Mouse (Mus musculus) stomach, embryonic 16.5 days (tissue): ENCODE measurements around the gene Senp3. TPM values are rescaled to one million over a fixed set of nuclear protein-coding genes. Genes with fewer than 3 reads are reported as not detected.

Experiments used
- microRNA counts: library from miRNA; unstranded; fragments of <30 nt; microRNA quantifications from one replicate; lab custom pipeline; 2016
- microRNA-seq: library from miRNA; unstranded; fragments of <30 nt; microRNA quantifications from one replicate; pipeline ENCODE4, GENCODE M21; 2016
- polyA plus RNA-seq: library from polyadenylated mRNA; unstranded; fragments of >200 nt; fragmentation: Nextera tagmentation; extraction: Ambion mirVana; gene quantifications from 2 replicates; pipeline ENCODE4 v1.2.1, GENCODE M21; 2015

Gene Senp3
- polyA plus RNA-seq, 1 experiment from 2014 or later: 66.3 TPM

MicroRNAs within 50 kb of the gene (microRNA counts, 519-probe panel; counts per million panel counts)
- microRNA mmu-miR-1934 (lab: Ali Mortazavi, UCI): not detected
- microRNA mmu-miR-467f (lab: Ali Mortazavi, UCI): 2,797 counts per million, percentile 64 among the panel's probes with 10 or more counts

Small RNA genes within 50 kb of the gene (microRNA-seq; reads per million reads assigned to microRNA genes)
- gene Mir1934 (2.8 reads per million, percentile 15 among the genes with 10 or more reads in this experiment), gene Mir467f (not detected)

Other genes starting within 250 kb of the Senp3 start
- gene Dnah2, start 133.0 kb downstream of the Senp3 start, polyA plus RNA-seq: 0.54 and 0.69 TPM in 2 replicates
- gene Efnb3, start 121.9 kb downstream of the Senp3 start, polyA plus RNA-seq: 7.2 and 7.3 TPM in 2 replicates
- gene Wrap53, start 101.8 kb downstream of the Senp3 start, polyA plus RNA-seq: 19.3 and 21.6 TPM in 2 replicates
- gene Trp53, start 101.7 kb downstream of the Senp3 start, polyA plus RNA-seq: 118 and 120 TPM in 2 replicates
- gene Atp1b2, start 76.1 kb downstream of the Senp3 start, polyA plus RNA-seq: 9.5 and 10.4 TPM in 2 replicates
- 1.3 and 2.2 TPM in 2 replicates for gene Shbg, start 64.2 kb downstream of the Senp3 start, polyA plus RNA-seq
- 18.1 and 19.6 TPM in 2 replicates for gene Sat2, start 60.1 kb downstream of the Senp3 start, polyA plus RNA-seq
- 20.9 and 22.1 TPM in 2 replicates for gene Fxr2, start 49.1 kb downstream of the Senp3 start, polyA plus RNA-seq
- gene Sox15, start 26.8 kb downstream of the Senp3 start, polyA plus RNA-seq: 7.7 and 7.9 TPM in 2 replicates
- gene Mpdu1, start 19.4 kb downstream of the Senp3 start, polyA plus RNA-seq: 67.7 and 68.8 TPM in 2 replicates
- 18.9 and 19.6 TPM in 2 replicates for gene Cd68, start 15.9 kb downstream of the Senp3 start, polyA plus RNA-seq
- 454 and 462 TPM in 2 replicates for gene Eif4a1, start 9.7 kb downstream of the Senp3 start, polyA plus RNA-seq
- 0.59 and 1.0 TPM in 2 replicates for gene Tnfsf13, start 3.7 kb upstream of the Senp3 start, polyA plus RNA-seq
- gene Tnfsf12, start 13.8 kb upstream of the Senp3 start, polyA plus RNA-seq: 8.8 and 9.6 TPM in 2 replicates
- gene Tnfsfm13, start 14.0 kb upstream of the Senp3 start, polyA plus RNA-seq: 2.9 and 4.2 TPM in 2 replicates
- gene Polr2a, start 76.6 kb upstream of the Senp3 start, polyA plus RNA-seq: 17.7 and 20.6 TPM in 2 replicates
- 0.17 TPM in 1 of 2 replicates, not detected in the other for gene Slc35g3, start 79.9 kb upstream of the Senp3 start, polyA plus RNA-seq
- 3.4 TPM in 2 replicates for gene Zbtb4, start 83.8 kb upstream of the Senp3 start, polyA plus RNA-seq
- 5.3 and 10.3 TPM in 2 replicates for gene Chrnb1, start 113.9 kb upstream of the Senp3 start, polyA plus RNA-seq
- 1.8 and 2.5 TPM in 2 replicates for gene Fgf11, start 119.8 kb upstream of the Senp3 start, polyA plus RNA-seq
- gene Tmem102, start 123.5 kb upstream of the Senp3 start, polyA plus RNA-seq: 14.2 and 15.0 TPM in 2 replicates
- gene Gm39566, start 133.2 kb upstream of the Senp3 start, polyA plus RNA-seq: 0.03 TPM in 1 of 2 replicates, not detected in the other
- gene Spem2, start 136.4 kb upstream of the Senp3 start, polyA plus RNA-seq: not detected in 2 replicates
- not detected in 2 replicates for gene Spem1, start 140.1 kb upstream of the Senp3 start, polyA plus RNA-seq
- gene Nlgn2, start 155.7 kb upstream of the Senp3 start, polyA plus RNA-seq: 5.3 and 6.4 TPM in 2 replicates
- 377 and 401 TPM in 2 replicates for gene Tmem256, start 156.4 kb upstream of the Senp3 start, polyA plus RNA-seq
- gene Plscr3, start 164.3 kb upstream of the Senp3 start, polyA plus RNA-seq: 85.1 and 98.5 TPM in 2 replicates
- 15.3 and 19.1 TPM in 2 replicates for gene Tnk1, start 176.6 kb upstream of the Senp3 start, polyA plus RNA-seq
- gene Tmem95, start 195.9 kb upstream of the Senp3 start, polyA plus RNA-seq: not detected in 2 replicates
- 15.1 and 24.7 TPM in 2 replicates for gene Kctd11, start 199.3 kb upstream of the Senp3 start, polyA plus RNA-seq
- gene Acap1, start 213.5 kb upstream of the Senp3 start, polyA plus RNA-seq: 4.0 and 5.1 TPM in 2 replicates
- 4.9 TPM in 2 replicates for gene 2810408A11Rik, start 218.9 kb upstream of the Senp3 start, polyA plus RNA-seq
- 7.5 TPM in 2 replicates for gene Neurl4, start 219.0 kb upstream of the Senp3 start, polyA plus RNA-seq
- gene Gps2, start 231.8 kb upstream of the Senp3 start, polyA plus RNA-seq: 61.6 and 63.4 TPM in 2 replicates
- 1,516 and 1,535 TPM in 2 replicates for gene Eif5a, start 239.9 kb upstream of the Senp3 start, polyA plus RNA-seq